Mouse (Mus musculus): ENCODE measurements around the gene Sirt4. TPM values are rescaled to one million over a fixed set of nuclear protein-coding genes. Genes with fewer than 3 reads are reported as not detected.

Sirt4 gene
- total RNA-seq, 2 experiments from 2014 or later, result 37.1 to 37.8 TPM

DNA sequence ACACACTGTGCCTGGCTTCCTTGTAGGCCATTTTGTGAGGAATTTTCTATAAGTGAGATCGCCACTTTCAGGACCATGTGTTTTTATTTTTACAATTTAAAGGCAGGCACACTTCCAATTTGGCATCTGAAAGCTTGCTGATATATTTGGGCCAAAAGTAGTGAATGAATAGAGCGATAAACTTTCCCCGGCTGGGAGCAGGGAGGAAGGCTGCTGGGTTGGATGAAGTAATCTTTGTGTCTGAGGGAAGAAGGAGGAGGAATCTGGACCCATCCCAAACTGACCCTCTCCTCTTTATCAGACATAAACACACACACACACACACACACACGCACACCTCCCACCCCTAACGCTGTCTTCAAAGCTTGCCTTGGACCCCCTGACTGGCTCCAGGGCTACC lies 8.9 kb upstream of the Sirt4 start:
- DNase-seq (ENCODE audit: low spot score in 2 of 2), result no peak

GRCm38 (mm10) chr5:115492711-115493335 lies 8.3 kb upstream of the Sirt4 start:
- no peak for DNase-seq (ENCODE audit: low spot score in 2 of 2)

- DNase-seq (ENCODE audit: low spot score in 2 of 2), result peak in 1 of 2 experiments; percentile 34
Observed at GRCm38 (mm10) chr5:115491771-115492322, 7.3 kb upstream of the Sirt4 start.

GRCm38 (mm10) chr5:115491076-115491475 lies 6.6 kb upstream of the Sirt4 start:
- no peak for DNase-seq (ENCODE audit: low spot score in 2 of 2)

- DNase-seq (ENCODE audit: low spot score in 2 of 2), result no peak
Observed at GRCm38 (mm10) chr5:115490638-115491000, 6.1 kb upstream of the Sirt4 start.

- DNase-seq (ENCODE audit: low spot score in 2 of 2), result peak; percentile 81 to 82
Observed at GRCm38 (mm10) chr5:115489699-115490637, 5.4 kb upstream of the Sirt4 start.

- peak; percentile 63 to 65 for DNase-seq (ENCODE audit: low spot score in 2 of 2)
Observed at GRCm38 (mm10) chr5:115488841-115489698, 4.5 kb upstream of the Sirt4 start.

- DNase-seq (ENCODE audit: low spot score in 2 of 2), result no peak
Observed at GRCm38 (mm10) chr5:115487942-115488580, 3.5 kb upstream of the Sirt4 start.

DNA sequence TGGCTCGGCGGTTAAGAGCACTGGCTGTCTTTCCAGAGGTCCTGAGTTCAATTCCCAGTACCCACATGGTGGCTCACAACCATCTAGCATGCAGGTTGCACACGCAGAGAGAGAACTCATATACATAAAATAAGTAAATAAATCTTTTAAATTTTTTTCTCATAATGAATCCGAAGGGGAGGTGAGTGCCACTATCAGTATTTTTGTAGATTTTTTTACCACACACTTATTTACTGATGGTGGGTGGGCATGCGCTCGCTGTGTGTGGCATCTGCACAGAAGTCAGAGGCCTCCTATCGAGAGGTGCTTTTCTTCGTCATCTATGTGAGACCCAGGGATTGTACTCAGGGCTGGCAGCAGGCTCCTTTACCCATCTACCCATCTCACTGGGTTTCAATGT lies 2.8 kb upstream of the Sirt4 start:
- no peak for DNase-seq (ENCODE audit: low spot score in 2 of 2)

DNA sequence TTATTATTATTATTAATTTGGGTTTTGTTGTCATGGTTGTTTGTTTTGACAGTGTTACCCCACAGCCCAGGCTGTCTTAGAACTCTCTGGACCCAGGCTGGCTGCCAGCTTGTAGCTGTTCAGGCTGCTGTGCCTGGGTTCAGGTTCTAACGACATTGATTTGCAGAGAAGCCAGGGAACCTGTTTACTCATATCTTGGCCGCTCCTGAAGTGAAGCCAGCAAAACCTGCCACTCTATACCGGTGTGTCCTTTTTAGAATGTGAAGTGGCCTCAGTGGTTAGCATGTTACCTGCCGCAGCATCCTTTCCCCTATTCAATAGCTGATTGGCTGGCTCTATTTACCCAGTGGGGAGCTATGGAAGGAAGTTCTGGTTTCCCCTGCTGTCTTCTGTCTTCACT lies 2.2 kb upstream of the Sirt4 start:
- DNase-seq (ENCODE audit: low spot score in 2 of 2), result no peak

- no peak for DNase-seq (ENCODE audit: low spot score in 2 of 2)
Observed at GRCm38 (mm10) chr5:115485489-115486205, 1.1 kb upstream of the Sirt4 start.

- no peak for DNase-seq (ENCODE audit: low spot score in 2 of 2)
Observed at GRCm38 (mm10) chr5:115484996-115485395, 471 bp upstream of the Sirt4 start.

DNA sequence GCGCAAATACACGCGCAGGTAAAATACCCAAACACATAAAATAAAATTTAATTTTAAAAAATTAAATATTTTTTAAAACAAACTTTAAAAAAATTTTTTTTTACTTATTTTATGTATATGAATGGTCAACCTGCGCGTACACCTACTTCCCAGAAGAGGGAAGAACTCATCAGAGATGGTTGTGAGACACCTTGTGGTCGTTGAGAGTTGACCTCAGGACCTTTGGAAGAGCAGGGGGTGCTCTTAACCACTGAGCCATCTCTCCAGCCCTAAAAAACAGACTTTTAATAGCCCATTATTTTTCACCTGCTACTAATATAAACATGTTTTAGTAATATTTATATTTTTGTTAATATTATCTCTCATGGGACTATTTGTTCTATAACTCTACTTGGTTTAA lies 1.1 kb downstream of the Sirt4 start:
- DNase-seq (ENCODE audit: low spot score in 2 of 2), result no peak

- DNase-seq (ENCODE audit: low spot score in 2 of 2), result no peak
Observed at GRCm38 (mm10) chr5:115482390-115483265, 1.9 kb downstream of the Sirt4 start.

- no peak for DNase-seq (ENCODE audit: low spot score in 2 of 2)
Observed at GRCm38 (mm10) chr5:115480101-115480500, 4.4 kb downstream of the Sirt4 start.

GRCm38 (mm10) chr5:115479561-115479960 lies 5.0 kb downstream of the Sirt4 start:
- no peak for DNase-seq (ENCODE audit: low spot score in 2 of 2)

- no peak for DNase-seq (ENCODE audit: low spot score in 2 of 2)
Observed at GRCm38 (mm10) chr5:115476107-115476727, 8.3 kb downstream of the Sirt4 start.

DNA sequence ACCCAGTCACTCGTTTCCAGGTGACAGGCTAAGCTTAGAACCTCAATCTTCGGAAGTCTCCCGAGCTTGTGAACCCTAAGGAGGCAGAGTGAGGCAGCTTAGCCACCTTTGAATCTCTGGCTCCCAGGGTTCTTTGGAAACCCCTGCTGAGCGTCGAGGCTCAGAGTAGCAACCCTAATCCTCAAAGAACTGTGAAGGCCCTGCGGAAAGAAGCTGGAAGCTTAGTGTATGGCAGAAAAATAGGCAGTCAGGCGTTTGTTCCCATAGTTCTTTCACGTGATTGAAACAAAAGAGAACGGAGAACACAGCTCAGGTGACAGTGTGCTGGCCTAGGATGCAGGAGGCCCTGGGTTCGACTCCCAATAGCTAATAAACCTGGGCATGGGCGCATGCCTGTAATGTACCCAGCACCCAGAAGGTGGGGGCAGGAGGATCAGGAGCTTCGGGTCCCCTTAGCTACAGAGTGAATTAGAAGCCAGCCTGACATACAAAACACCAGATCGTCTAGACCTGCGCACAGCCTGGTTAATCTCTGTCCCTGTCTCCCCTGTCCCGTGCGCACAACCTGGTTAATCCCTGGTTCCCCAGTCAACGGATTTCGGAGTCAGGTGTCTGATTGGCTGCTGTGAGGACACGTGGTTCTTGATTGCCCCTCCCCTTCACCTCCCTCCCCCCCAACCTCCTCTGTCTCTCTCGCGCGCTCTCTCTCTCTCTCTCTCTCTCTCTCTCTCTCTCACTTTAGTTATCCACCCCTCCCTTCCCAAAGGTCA lies 9.0 kb downstream of the Sirt4 start:
- DNase-seq (ENCODE audit: low spot score in 2 of 2), result peak; percentile 37 to 42
